Mouse (Mus musculus) limb, embryonic 14.5 days (tissue): ENCODE measurements at regions not wholly inside any gene's neighbourhood (a gene's known extent, or its start where the extent isn't known, plus 50 kb on each side); places are given as distances from the start of the nearest gene placed in this dataset.

Source experiments
- ATAC-seq: fragments of 200-750 bp; cut with Nextera tagmentation; 2 replicates; pipeline ENCODE4 v1.8.0; 2017; ENCODE audit warnings: low read depth, moderate number of reproducible peaks, moderate TSS enrichment; ENCODE audit not compliant: low FRiP score
- DNase-seq: peaks from one replicate; pipeline ENCODE4 v3.0.0-alpha.2; 2015; ENCODE audit warnings: low spot score
- H3K27ac ChIP-seq: fragments of 300-500 bp; sonication (generic); replicated peaks from 2 replicates; pipeline ENCODE4 v1.5.1; 2014; ENCODE audit warnings: low read depth, mild to moderate bottlenecking, low read length, moderate library complexity, mixed read lengths
- H3K27me3 ChIP-seq: fragments of 300-500 bp; sonication (generic); 2 replicates; pipeline ENCODE4 v1.6.1; 2014; ENCODE audit warnings: low read length, mixed read lengths; ENCODE audit not compliant: control insufficient read depth, insufficient read depth
- H3K36me3 ChIP-seq: fragments of 300-500 bp; sonication (generic); 2 replicates; pipeline ENCODE4 v1.6.1; 2014; ENCODE audit warnings: mild to moderate bottlenecking, low read length, moderate library complexity, mixed read lengths; ENCODE audit not compliant: control insufficient read depth, insufficient read depth
- H3K4me1 ChIP-seq: fragments of 300-500 bp; sonication (generic); 2 replicates; pipeline ENCODE4 v1.6.1; 2014; ENCODE audit warnings: antibody characterized with exemption, low read length, mixed read lengths; ENCODE audit not compliant: control insufficient read depth, insufficient read depth
- H3K4me2 ChIP-seq: fragments of 300-500 bp; sonication (generic); replicated peaks from 2 replicates; pipeline ENCODE4 v1.6.1; 2014; ENCODE audit warnings: low read depth, mild to moderate bottlenecking, low read length, moderate library complexity; ENCODE audit not compliant: severe bottlenecking
- H3K4me3 ChIP-seq: fragments of 300-500 bp; sonication (generic); replicated peaks from 2 replicates; pipeline ENCODE4 v1.5.1; 2014; ENCODE audit warnings: low read length
- H3K9ac ChIP-seq: fragments of 300-500 bp; sonication (generic); 2 replicates; pipeline ENCODE4 v1.6.1; 2014; ENCODE audit warnings: mild to moderate bottlenecking, low read depth, low read length, moderate library complexity; ENCODE audit not compliant: severe bottlenecking
- H3K9me3 ChIP-seq: fragments of 300-500 bp; sonication (generic); 2 replicates; pipeline ENCODE4 v1.6.1; 2016; ENCODE audit warnings: low read length; ENCODE audit not compliant: control insufficient read depth
- POLR2A ChIP-seq: fragments of 200-500 bp; IDR thresholded peaks from 2 replicates; pipeline ENCODE4 v1.8.0; 2012; ENCODE audit warnings: inconsistent platforms, mild to moderate bottlenecking, moderate library complexity, borderline replicate concordance; ENCODE audit not compliant: insufficient read depth, insufficient read length; ENCODE audit errors: extremely low read depth
- WGBS: fragments of 180-500 bp; shearing (Covaris S2); extraction: QIAGEN DNeasy Blood & Tissue Kit; methylation state at CpG from one replicate; pipeline ENCODE4 v1.1.7; 2014; 5-methylcytosine and 5-hydroxymethylcytosine counted together

GRCm38 (mm10) chr17:79798361-79798760, 83.5 kb upstream of the Cyp1b1 start:
- no peak for ATAC-seq
- H3K9me3 ChIP-seq, result no peaks in the 10 kb centered on the region
- no peaks in the 10 kb centered on the region for H3K27me3 ChIP-seq
- no peak overlapping the region for H3K27ac ChIP-seq
- H3K4me1 ChIP-seq, result no peaks in the 10 kb centered on the region
- no peak overlapping the region for H3K9ac ChIP-seq
- DNase-seq, result no peak
- no peak overlapping the region for H3K4me3 ChIP-seq
- H3K4me2 ChIP-seq, result no peak overlapping the region
- 82% methylated on average over 6 of the region's 6 CpGs for WGBS
- no peak for TF ChIP-seq POLR2A
- H3K36me3 ChIP-seq, result no peaks in the 10 kb centered on the region

GRCm38 (mm10) chr17:79790166-79790565, 75.3 kb upstream of the Cyp1b1 start:
- Histone ChIP-seq H3K27ac (no peak overlapping the region), H3K27me3 (no peaks in the 10 kb centered on the region), H3K4me1 (no peaks in the 10 kb centered on the region), H3K9ac (no peak overlapping the region), H3K9me3 (no peaks in the 10 kb centered on the region), H3K36me3 (no peaks in the 10 kb centered on the region), H3K4me2 (no peak overlapping the region), H3K4me3 (no peak overlapping the region)
- DNase-seq (no peak), ATAC-seq (no peak)
- WGBS, result 61% methylated on average over 7 of the region's 7 CpGs
- no peak for TF ChIP-seq POLR2A

GRCm38 (mm10) chr17:79787201-79787600, 72.3 kb upstream of the Cyp1b1 start:
- no peaks in the 10 kb centered on the region for H3K27me3 ChIP-seq
- H3K27ac ChIP-seq, result no peak overlapping the region
- 82% methylated on average over 2 of the region's 2 CpGs for WGBS
- H3K9ac ChIP-seq, result no peak overlapping the region
- H3K4me1 ChIP-seq, result no peaks in the 10 kb centered on the region
- ATAC-seq (no peak), DNase-seq (no peak)
- no peak for TF ChIP-seq POLR2A
- no peak overlapping the region for H3K4me2 ChIP-seq
- no peaks in the 10 kb centered on the region for H3K36me3 ChIP-seq
- no peak overlapping the region for H3K4me3 ChIP-seq
- no peaks in the 10 kb centered on the region for H3K9me3 ChIP-seq

GRCm38 (mm10) chr17:79786691-79787090, 71.8 kb upstream of the Cyp1b1 start:
- no peak for DNase-seq
- Histone ChIP-seq H3K4me1 (no peaks in the 10 kb centered on the region), H3K4me3 (no peak overlapping the region), H3K27me3 (no peaks in the 10 kb centered on the region), H3K4me2 (no peak overlapping the region), H3K27ac (no peak overlapping the region), H3K9ac (no peak overlapping the region), H3K9me3 (no peaks in the 10 kb centered on the region), H3K36me3 (no peaks in the 10 kb centered on the region)
- no peak for TF ChIP-seq POLR2A
- 81% methylated on average over 5 of the region's 5 CpGs for WGBS
- ATAC-seq, result no peak; the same call in 1 of the 2 replicates

GRCm38 (mm10) chr17:79786270-79786669, 71.4 kb upstream of the Cyp1b1 start:
- no peak overlapping the region for H3K9ac ChIP-seq
- H3K4me2 ChIP-seq, result no peak overlapping the region
- H3K9me3 ChIP-seq, result no peaks in the 10 kb centered on the region
- H3K36me3 ChIP-seq, result no peaks in the 10 kb centered on the region
- H3K4me3 ChIP-seq, result no peak overlapping the region
- no peaks in the 10 kb centered on the region for H3K4me1 ChIP-seq
- WGBS, result 93% methylated on average over 5 of the region's 5 CpGs
- DNase-seq, result no peak
- no peaks in the 10 kb centered on the region for H3K27me3 ChIP-seq
- no peak for ATAC-seq
- H3K27ac ChIP-seq, result no peak overlapping the region
- TF ChIP-seq POLR2A, result no peak
